Mouse (Mus musculus): Measurements from ENCODE around the gene 4930412O13Rik.

Gene 4930412O13Rik

GRCm38 (mm10) chr2:9880271-9880670, 781 bp upstream of the 4930412O13Rik start:
- DNase-seq (ENCODE audit: low read depth), result no peak

GRCm38 (mm10) chr2:9881611-9882023, 565 bp downstream of the 4930412O13Rik start:
- DNase-seq (ENCODE audit: low read depth), result no peak

- DNase-seq (ENCODE audit: low read depth), result no peak
Observed at GRCm38 (mm10) chr2:9882371-9882925, 1.4 kb downstream of the 4930412O13Rik start.

GRCm38 (mm10) chr2:9882926-9883802, 2.1 kb downstream of the 4930412O13Rik start:
- DNase-seq (ENCODE audit: low read depth), result no peak

GRCm38 (mm10) chr2:9883803-9884532, 2.9 kb downstream of the 4930412O13Rik start:
- DNase-seq (ENCODE audit: low read depth), result no peak

- DNase-seq (ENCODE audit: low read depth), result no peak
Observed at GRCm38 (mm10) chr2:9884533-9885216, 3.6 kb downstream of the 4930412O13Rik start.

GRCm38 (mm10) chr2:9885217-9885770, 4.2 kb downstream of the 4930412O13Rik start:
- no peak for DNase-seq (ENCODE audit: low read depth)

GRCm38 (mm10) chr2:9886031-9886430, 5.0 kb downstream of the 4930412O13Rik start:
- DNase-seq (ENCODE audit: low read depth), result no peak

GRCm38 (mm10) chr2:9886921-9887610, 6.0 kb downstream of the 4930412O13Rik start:
- DNase-seq (ENCODE audit: low read depth), result no peak

GRCm38 (mm10) chr2:9887636-9888035, 6.6 kb downstream of the 4930412O13Rik start:
- no peak for DNase-seq (ENCODE audit: low read depth)

GRCm38 (mm10) chr2:9888913-9889650, 8.0 kb downstream of the 4930412O13Rik start, which contains the start of gene 9230102O04Rik:
Gene 9230102O04Rik (minus strand): TSS chr2:9889540.
- no peak for DNase-seq (ENCODE audit: low read depth)

GRCm38 (mm10) chr2:9889651-9890183, 8.7 kb downstream of the 4930412O13Rik start, which contains the start of gene Gata3:
Gene Gata3 (minus strand): TSS chr2:9890034.
- DNase-seq (ENCODE audit: low read depth), result no peak

- DNase-seq (ENCODE audit: low read depth), result no peak
Observed at GRCm38 (mm10) chr2:9890251-9890650, 9.2 kb downstream of the 4930412O13Rik start.

- no peak for DNase-seq (ENCODE audit: low read depth)
Observed at GRCm38 (mm10) chr2:9890906-9891305, 9.9 kb downstream of the 4930412O13Rik start.

GRCm38 (mm10) chr2:9892541-9892940, 11.5 kb downstream of the 4930412O13Rik start:
- DNase-seq (ENCODE audit: low read depth), result no peak

- no peak for DNase-seq (ENCODE audit: low read depth)
Observed at GRCm38 (mm10) chr2:9893272-9893953, 12.4 kb downstream of the 4930412O13Rik start.

- DNase-seq (ENCODE audit: low read depth), result no peak
Observed at GRCm38 (mm10) chr2:9894836-9895593, 14.0 kb downstream of the 4930412O13Rik start.

- no peak for DNase-seq (ENCODE audit: low read depth)
Observed at GRCm38 (mm10) chr2:9896097-9896770, 15.2 kb downstream of the 4930412O13Rik start.
